Mouse (Mus musculus): ENCODE results near the gene Nt5c2. TPM values are rescaled to one million over a fixed set of nuclear protein-coding genes. Genes with fewer than 3 reads are reported as not detected.

Nt5c2 gene
- polyA plus RNA-seq, 1 experiment from 2014 or later = 85.0 TPM

DNA sequence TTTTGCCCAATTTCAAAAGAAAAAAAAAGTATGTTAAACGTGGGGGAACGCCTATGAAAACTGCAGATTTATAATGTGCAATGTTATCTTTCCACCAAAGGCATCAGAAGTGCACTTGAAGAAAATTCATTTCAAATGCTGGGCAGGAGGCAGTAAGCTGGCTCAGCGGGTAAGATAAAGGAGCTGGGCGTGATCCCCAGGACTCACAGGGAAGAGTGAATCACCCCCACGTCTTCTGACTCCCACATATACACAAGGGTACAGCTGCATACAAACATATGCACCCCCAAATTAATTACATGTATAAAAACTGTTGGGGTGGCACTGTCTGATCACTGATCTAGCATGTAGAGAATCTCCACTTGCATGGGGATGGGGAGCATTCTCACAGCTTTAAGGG is 82.3 kb downstream of the Nt5c2 start:
- Histone ChIP-seq H3K9ac (no peak overlapping the region), H3K4me1 (replicated peaks) (peaks cover 10% of the 10 kb centered on the region; the same call in 1 of the 2 replicates), H3K36me3 (no peaks in the 10 kb centered on the region), H3K4me2 (no peak overlapping the region), H3K27me3 (no peaks in the 10 kb centered on the region), H3K9me3 (no peaks in the 10 kb centered on the region), H3K4me3 (no peak overlapping the region), H3K27ac (replicated peaks) (no peak overlapping the region)
- ATAC-seq (ENCODE audit: low read depth) = no peak
- 80% methylated on average over 5 of the region's 5 CpGs for WGBS

GRCm38 (mm10) chr19:46930026-46930425 is 84.9 kb downstream of the Nt5c2 start:
- ATAC-seq (ENCODE audit: low read depth) = no peak
- Histone ChIP-seq H3K36me3 (no peaks in the 10 kb centered on the region), H3K4me2 (no peak overlapping the region), H3K27me3 (no peaks in the 10 kb centered on the region), H3K9me3 (no peaks in the 10 kb centered on the region), H3K27ac (replicated peaks) (no peak overlapping the region), H3K4me3 (no peak overlapping the region), H3K9ac (no peak overlapping the region), H3K4me1 (replicated peaks) (peaks cover 11% of the 10 kb centered on the region)
- 39% methylated on average over 5 of the region's 5 CpGs for WGBS

DNA sequence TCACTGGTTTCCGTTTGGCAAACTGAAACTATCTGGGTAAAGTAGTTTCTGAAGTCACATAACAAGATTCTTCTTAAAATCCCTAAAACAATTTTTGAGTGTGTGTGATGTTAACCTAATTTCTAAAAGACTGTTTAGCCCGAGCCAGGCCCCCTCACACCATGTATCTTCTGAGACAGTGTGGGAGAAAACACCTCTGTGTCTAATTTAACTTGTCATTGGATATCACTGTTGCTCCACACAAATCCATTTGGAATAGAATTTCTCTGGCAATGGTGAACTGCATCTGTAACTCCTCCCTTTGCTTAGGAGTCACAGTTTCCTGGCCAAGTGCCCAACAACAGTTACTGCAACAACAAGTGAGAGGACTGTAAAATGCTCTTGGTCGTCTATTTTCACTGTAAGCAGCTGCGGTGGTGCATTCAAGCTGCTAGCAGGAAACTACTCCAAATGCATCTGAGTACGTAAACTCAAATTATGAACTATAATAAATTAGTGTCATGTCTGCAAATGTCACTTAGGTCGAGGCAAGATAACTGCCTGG is 85.8 kb downstream of the Nt5c2 start:
- Histone ChIP-seq H3K27ac (replicated peaks) (no peak overlapping the region), H3K4me2 (no peak overlapping the region), H3K4me3 (no peak overlapping the region), H3K27me3 (no peaks in the 10 kb centered on the region), H3K9me3 (no peaks in the 10 kb centered on the region), H3K36me3 (no peaks in the 10 kb centered on the region), H3K4me1 (replicated peaks) (peaks cover 11% of the 10 kb centered on the region), H3K9ac (no peak overlapping the region)
- WGBS = 44% methylated on average over 6 of the region's 6 CpGs
- no peak for ATAC-seq (ENCODE audit: low read depth)

GRCm38 (mm10) chr19:46928136-46928535 is 86.8 kb downstream of the Nt5c2 start:
- Histone ChIP-seq H3K4me3 (no peak overlapping the region), H3K27ac (replicated peaks) (no peak overlapping the region), H3K27me3 (no peaks in the 10 kb centered on the region), H3K36me3 (0 out of 2 replicates have a peak, but pooled peaks cover 1% of the 10 kb centered on the region), H3K4me2 (no peak overlapping the region), H3K4me1 (replicated peaks) (peaks cover 11% of the 10 kb centered on the region), H3K9me3 (no peaks in the 10 kb centered on the region), H3K9ac (no peak overlapping the region)
- ATAC-seq (ENCODE audit: low read depth) = no peak
- WGBS = 53% methylated on average over 4 of the region's 4 CpGs

DNA sequence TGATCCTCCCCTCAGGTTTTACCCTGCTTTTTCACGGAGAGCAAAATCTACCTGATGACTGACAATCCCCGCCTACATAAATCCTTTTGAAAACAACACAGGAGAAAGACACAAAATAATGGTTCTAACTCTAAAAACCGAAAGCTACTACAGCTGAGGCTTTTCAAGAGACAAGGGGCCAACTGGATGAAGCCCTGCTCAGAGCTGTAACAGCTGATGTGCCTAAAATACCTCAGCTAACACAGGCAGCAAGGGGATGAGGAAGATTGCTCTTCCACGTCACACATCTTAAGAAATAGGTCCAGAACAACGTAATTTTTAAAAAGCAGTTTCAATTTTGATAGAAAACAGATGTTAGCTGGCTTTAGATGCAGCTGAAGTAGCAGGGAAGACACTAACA is 88.0 kb downstream of the Nt5c2 start:
- H3K27me3 ChIP-seq = no peaks in the 10 kb centered on the region
- peaks cover 11% of the 10 kb centered on the region for H3K4me1 ChIP-seq (replicated peaks)
- ATAC-seq (ENCODE audit: low read depth) = no peak
- H3K27ac ChIP-seq (replicated peaks) = no peak overlapping the region
- H3K9ac ChIP-seq = no peak overlapping the region
- WGBS = 76% methylated on average over 5 of the region's 5 CpGs
- 0 out of 2 replicates have a peak, but pooled peaks cover 2% of the 10 kb centered on the region for H3K36me3 ChIP-seq
- H3K4me3 ChIP-seq = no peak overlapping the region
- H3K9me3 ChIP-seq = no peaks in the 10 kb centered on the region
- H3K4me2 ChIP-seq = no peak overlapping the region

GRCm38 (mm10) chr19:46926357-46926756 is 88.6 kb downstream of the Nt5c2 start:
- WGBS = 67% methylated on average over 4 of the region's 4 CpGs
- ATAC-seq (ENCODE audit: low read depth) = no peak
- no peak overlapping the region for H3K9ac ChIP-seq

GRCm38 (mm10) chr19:46920571-46920970 is 94.4 kb downstream of the Nt5c2 start:
- Histone ChIP-seq H3K36me3 (peaks cover 9% of the 10 kb centered on the region), H3K9me3 (no peaks in the 10 kb centered on the region), H3K27me3 (no peaks in the 10 kb centered on the region), H3K4me1 (replicated peaks) (no peaks in the 10 kb centered on the region), H3K9ac (no peak overlapping the region), H3K27ac (replicated peaks) (no peak overlapping the region), H3K4me3 (no peak overlapping the region), H3K4me2 (no peak overlapping the region)
- no peak for ATAC-seq (ENCODE audit: low read depth)
- 91% methylated on average over 6 of the region's 6 CpGs for WGBS

More at GRCm38 (mm10) chr19:46926357-46926756, 88.6 kb downstream of the Nt5c2 start:
- Histone ChIP-seq H3K36me3 (peaks cover 3% of the 10 kb centered on the region; the same call in 1 of the 2 replicates), H3K27ac (replicated peaks) (no peak overlapping the region), H3K9me3 (no peaks in the 10 kb centered on the region), H3K27me3 (no peaks in the 10 kb centered on the region), H3K4me3 (no peak overlapping the region), H3K4me2 (no peak overlapping the region), H3K4me1 (replicated peaks) (peaks cover 11% of the 10 kb centered on the region)

GRCm38 (mm10) chr19:46915406-46916080 is 99.4 kb downstream of the Nt5c2 start:
- no peak overlapping the region for H3K9ac ChIP-seq
- ATAC-seq (ENCODE audit: low read depth) = no peak
- H3K9me3 ChIP-seq = no peaks in the 10 kb centered on the region
- WGBS = 75% methylated on average over 9 of the region's 9 CpGs
- H3K27ac ChIP-seq (replicated peaks) = no peak overlapping the region
- no peak overlapping the region for H3K4me2 ChIP-seq
- H3K27me3 ChIP-seq = no peaks in the 10 kb centered on the region
- H3K4me3 ChIP-seq = no peak overlapping the region
- H3K36me3 ChIP-seq = peaks cover 9% of the 10 kb centered on the region; the same call in 1 of the 2 replicates
- no peaks in the 10 kb centered on the region for H3K4me1 ChIP-seq (replicated peaks)

GRCm38 (mm10) chr19:46913626-46914025 is 101.3 kb downstream of the Nt5c2 start:
- no peak overlapping the region for H3K4me3 ChIP-seq
- peaks cover 6% of the 10 kb centered on the region; the same call in 1 of the 2 replicates for H3K4me1 ChIP-seq (replicated peaks)
- no peaks in the 10 kb centered on the region for H3K9me3 ChIP-seq
- peaks cover 9% of the 10 kb centered on the region; the same call in 1 of the 2 replicates for H3K36me3 ChIP-seq
- 90% methylated on average over 11 of the region's 11 CpGs for WGBS
- no peak for ATAC-seq (ENCODE audit: low read depth)
- H3K27ac ChIP-seq (replicated peaks) = no peak overlapping the region
- no peaks in the 10 kb centered on the region for H3K27me3 ChIP-seq
- H3K9ac ChIP-seq = no peak overlapping the region
- H3K4me2 ChIP-seq = no peak overlapping the region

DNA sequence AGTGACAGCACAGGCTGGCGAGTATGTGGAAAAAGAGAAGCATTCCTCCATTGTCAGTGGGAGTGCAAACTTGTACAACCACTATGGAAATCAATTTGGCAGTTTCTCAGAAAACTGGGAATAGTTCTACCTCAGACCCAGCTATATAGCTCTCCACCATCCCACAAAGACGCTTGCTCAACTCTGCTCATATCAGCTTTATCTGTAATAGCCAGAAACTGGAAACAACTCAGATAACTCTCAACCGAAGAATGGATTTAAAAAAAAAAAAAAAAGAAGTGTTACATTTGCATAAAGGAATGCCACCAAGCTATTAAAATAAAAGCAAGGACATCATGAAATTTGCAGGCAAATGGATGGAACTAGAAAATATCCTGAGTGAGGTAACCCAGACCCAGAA is 103.5 kb downstream of the Nt5c2 start:
- no peak overlapping the region for H3K27ac ChIP-seq (replicated peaks)
- no peak overlapping the region for H3K4me2 ChIP-seq
- H3K9ac ChIP-seq = no peak overlapping the region
- H3K9me3 ChIP-seq = no peaks in the 10 kb centered on the region
- H3K4me3 ChIP-seq = no peak overlapping the region
- peaks cover 9% of the 10 kb centered on the region; the same call in 1 of the 2 replicates for H3K36me3 ChIP-seq
- WGBS = 84% methylated on average over 3 of the region's 3 CpGs
- ATAC-seq (ENCODE audit: low read depth) = no peak
- H3K4me1 ChIP-seq (replicated peaks) = peaks cover 10% of the 10 kb centered on the region; the same call in 1 of the 2 replicates
- no peaks in the 10 kb centered on the region for H3K27me3 ChIP-seq

GRCm38 (mm10) chr19:46908977-46909376 is 106.0 kb downstream of the Nt5c2 start:
- peaks cover 10% of the 10 kb centered on the region; the same call in 1 of the 2 replicates for H3K4me1 ChIP-seq (replicated peaks)
- H3K9ac ChIP-seq = no peak overlapping the region
- no peak overlapping the region for H3K4me3 ChIP-seq
- H3K27ac ChIP-seq (replicated peaks) = no peak overlapping the region
- H3K27me3 ChIP-seq = no peaks in the 10 kb centered on the region
- WGBS = 63% methylated on average over 4 of the region's 4 CpGs
- ATAC-seq (ENCODE audit: low read depth) = no peak
- no peaks in the 10 kb centered on the region for H3K9me3 ChIP-seq
- H3K36me3 ChIP-seq = 0 out of 2 replicates have a peak, but pooled peaks cover 5% of the 10 kb centered on the region
- H3K4me2 ChIP-seq = no peak overlapping the region

GRCm38 (mm10) chr19:46908207-46908606 is 106.7 kb downstream of the Nt5c2 start:
- Histone ChIP-seq H3K4me2 (no peak overlapping the region), H3K4me1 (replicated peaks) (peaks cover 10% of the 10 kb centered on the region; the same call in 1 of the 2 replicates), H3K9ac (no peak overlapping the region), H3K27ac (replicated peaks) (no peak overlapping the region), H3K4me3 (no peak overlapping the region), H3K36me3 (0 out of 2 replicates have a peak, but pooled peaks cover 5% of the 10 kb centered on the region), H3K27me3 (no peaks in the 10 kb centered on the region), H3K9me3 (no peaks in the 10 kb centered on the region)
- no peak for ATAC-seq (ENCODE audit: low read depth)
- WGBS = 83% methylated on average over 5 of the region's 5 CpGs
